Mouse (Mus musculus): ENCODE measurements around the gene Olfr559. TPM values are rescaled to one million over a fixed set of nuclear protein-coding genes. Genes with fewer than 3 reads are reported as not detected.

Gene Olfr559
- polyA plus RNA-seq, 1 experiment from 2014 or later = not detected

Other genes starting within 250 kb of the Olfr559 start
- 0.35 TPM in 2 replicates for gene Olfr543, start 245.8 kb downstream of the Olfr559 start, polyA plus RNA-seq (2016; fragmentation: Nextera tagmentation; extraction: Ambion mirVana)
- gene Olfr544, start 239.2 kb downstream of the Olfr559 start, polyA plus RNA-seq (2016; fragmentation: Nextera tagmentation; extraction: Ambion mirVana) = 0.11 and 0.17 TPM in 2 replicates
- gene Olfr545, start 227.9 kb downstream of the Olfr559 start, polyA plus RNA-seq (2016; fragmentation: Nextera tagmentation; extraction: Ambion mirVana) = 0.05 and 0.11 TPM in 2 replicates
- not detected in 2 replicates for gene Olfr547, start 192.7 kb downstream of the Olfr559 start, polyA plus RNA-seq (2016; fragmentation: Nextera tagmentation; extraction: Ambion mirVana)
- gene Olfr548-ps1, start 186.6 kb downstream of the Olfr559 start, polyA plus RNA-seq (2016; fragmentation: Nextera tagmentation; extraction: Ambion mirVana) = not detected in 2 replicates
- gene Olfr549, start 177.6 kb downstream of the Olfr559 start, polyA plus RNA-seq (2016; fragmentation: Nextera tagmentation; extraction: Ambion mirVana) = not detected in 2 replicates
- 0.15 and 0.52 TPM in 2 replicates for gene Trim21, start 162.0 kb downstream of the Olfr559 start, polyA plus RNA-seq (2016; fragmentation: Nextera tagmentation; extraction: Ambion mirVana)
- not detected in 2 replicates for gene Olfr550, start 156.0 kb downstream of the Olfr559 start, polyA plus RNA-seq (2016; fragmentation: Nextera tagmentation; extraction: Ambion mirVana)
- not detected in 2 replicates for gene Olfr551, start 135.6 kb downstream of the Olfr559 start, polyA plus RNA-seq (2016; fragmentation: Nextera tagmentation; extraction: Ambion mirVana)
- not detected in 2 replicates for gene Olfr552, start 129.7 kb downstream of the Olfr559 start, polyA plus RNA-seq (2016; fragmentation: Nextera tagmentation; extraction: Ambion mirVana)
- gene Olfr553, start 109.3 kb downstream of the Olfr559 start, polyA plus RNA-seq (2016; fragmentation: Nextera tagmentation; extraction: Ambion mirVana) = not detected in 2 replicates
- gene Olfr554, start 89.1 kb downstream of the Olfr559 start, polyA plus RNA-seq (2016; fragmentation: Nextera tagmentation; extraction: Ambion mirVana) = not detected in 2 replicates
- gene Olfr555, start 68.7 kb downstream of the Olfr559 start, polyA plus RNA-seq (2016; fragmentation: Nextera tagmentation; extraction: Ambion mirVana) = not detected in 2 replicates
- not detected in 2 replicates for gene Olfr556, start 62.6 kb downstream of the Olfr559 start, polyA plus RNA-seq (2016; fragmentation: Nextera tagmentation; extraction: Ambion mirVana)
- 10.1 and 11.8 TPM in 2 replicates for gene Trim68, start 40.2 kb downstream of the Olfr559 start, polyA plus RNA-seq (2016; fragmentation: Nextera tagmentation; extraction: Ambion mirVana)
- not detected in 2 replicates for gene Olfr557, start 31.6 kb downstream of the Olfr559 start, polyA plus RNA-seq (2016; fragmentation: Nextera tagmentation; extraction: Ambion mirVana)
- gene Olfr558, start 25.3 kb downstream of the Olfr559 start, polyA plus RNA-seq (2016; fragmentation: Nextera tagmentation; extraction: Ambion mirVana) = 0.04 TPM in 1 of 2 replicates, not detected in the other
- gene Olfr33, start 8.4 kb downstream of the Olfr559 start, polyA plus RNA-seq (2016; fragmentation: Nextera tagmentation; extraction: Ambion mirVana) = not detected in 2 replicates
- gene Olfr560, start 31.9 kb upstream of the Olfr559 start, polyA plus RNA-seq (2016; fragmentation: Nextera tagmentation; extraction: Ambion mirVana) = not detected in 2 replicates
- not detected in 2 replicates for gene Olfr78, start 32.0 kb upstream of the Olfr559 start, polyA plus RNA-seq (2016; fragmentation: Nextera tagmentation; extraction: Ambion mirVana)
- not detected in 2 replicates for gene Olfr561, start 43.7 kb upstream of the Olfr559 start, polyA plus RNA-seq (2016; fragmentation: Nextera tagmentation; extraction: Ambion mirVana)
- not detected in 2 replicates for gene Olfr564, start 76.0 kb upstream of the Olfr559 start, polyA plus RNA-seq (2016; fragmentation: Nextera tagmentation; extraction: Ambion mirVana)
- gene Olfr566, start 131.3 kb upstream of the Olfr559 start, polyA plus RNA-seq (2016; fragmentation: Nextera tagmentation; extraction: Ambion mirVana) = not detected in 2 replicates
- gene Olfr568, start 149.6 kb upstream of the Olfr559 start, polyA plus RNA-seq (2016; fragmentation: Nextera tagmentation; extraction: Ambion mirVana) = not detected in 2 replicates
- gene Olfr569, start 163.4 kb upstream of the Olfr559 start, polyA plus RNA-seq (2016; fragmentation: Nextera tagmentation; extraction: Ambion mirVana) = not detected in 2 replicates
- not detected in 2 replicates for gene Olfr570, start 167.1 kb upstream of the Olfr559 start, polyA plus RNA-seq (2016; fragmentation: Nextera tagmentation; extraction: Ambion mirVana)
- not detected in 2 replicates for gene Olfr571, start 190.0 kb upstream of the Olfr559 start, polyA plus RNA-seq (2016; fragmentation: Nextera tagmentation; extraction: Ambion mirVana)
- not detected in 2 replicates for gene Olfr572, start 196.9 kb upstream of the Olfr559 start, polyA plus RNA-seq (2016; fragmentation: Nextera tagmentation; extraction: Ambion mirVana)
- not detected in 2 replicates for gene Olfr573-ps1, start 215.1 kb upstream of the Olfr559 start, polyA plus RNA-seq (2016; fragmentation: Nextera tagmentation; extraction: Ambion mirVana)
- not detected in 2 replicates for gene Olfr574, start 221.0 kb upstream of the Olfr559 start, polyA plus RNA-seq (2016; fragmentation: Nextera tagmentation; extraction: Ambion mirVana)
- gene Olfr575, start 231.3 kb upstream of the Olfr559 start, polyA plus RNA-seq (2016; fragmentation: Nextera tagmentation; extraction: Ambion mirVana) = not detected in 2 replicates
- not detected in 2 replicates for gene Olfr576, start 235.2 kb upstream of the Olfr559 start, polyA plus RNA-seq (2016; fragmentation: Nextera tagmentation; extraction: Ambion mirVana)
- not detected in 2 replicates for gene Olfr577, start 248.5 kb upstream of the Olfr559 start, polyA plus RNA-seq (2016; fragmentation: Nextera tagmentation; extraction: Ambion mirVana)